Mouse (Mus musculus): Measurements from ENCODE around the gene Rps6kl1. TPM values are rescaled to one million over a fixed set of nuclear protein-coding genes. Genes with fewer than 3 reads are reported as not detected.

Gene Rps6kl1
- total RNA-seq, 2 experiments from 2014 or later: not detected

GRCm38 (mm10) chr12:85142803-85143202 is 8.3 kb downstream of the Rps6kl1 start:
- ATAC-seq (replicated peaks; ENCODE audit: poor library complexity, severe bottlenecking): peak; percentile 79

GRCm38 (mm10) chr12:85141096-85141495 is 10.0 kb downstream of the Rps6kl1 start:
- ATAC-seq (replicated peaks; ENCODE audit: poor library complexity, severe bottlenecking): no peak

- ATAC-seq (replicated peaks; ENCODE audit: poor library complexity, severe bottlenecking): no peak
These were observed 10.9 kb downstream of the Rps6kl1 start for GRCm38 (mm10) chr12:85140036-85140701.

- no peak for ATAC-seq (replicated peaks; ENCODE audit: poor library complexity, severe bottlenecking)
These were observed 14.4 kb downstream of the Rps6kl1 start for GRCm38 (mm10) chr12:85136627-85137026.

GRCm38 (mm10) chr12:85135513-85136470 is 15.3 kb downstream of the Rps6kl1 start:
- no peak for ATAC-seq (replicated peaks; ENCODE audit: poor library complexity, severe bottlenecking)

- no peak for ATAC-seq (replicated peaks; ENCODE audit: poor library complexity, severe bottlenecking)
These were observed 16.8 kb downstream of the Rps6kl1 start for GRCm38 (mm10) chr12:85134043-85134794.

- no peak for ATAC-seq (replicated peaks; ENCODE audit: poor library complexity, severe bottlenecking)
These were observed 19.7 kb downstream of the Rps6kl1 start for GRCm38 (mm10) chr12:85131361-85131760.

GRCm38 (mm10) chr12:85129426-85129978 is 21.6 kb downstream of the Rps6kl1 start:
- ATAC-seq (replicated peaks; ENCODE audit: poor library complexity, severe bottlenecking): peak; percentile 97

- ATAC-seq (replicated peaks; ENCODE audit: poor library complexity, severe bottlenecking): no peak
These were observed 24.0 kb downstream of the Rps6kl1 start for GRCm38 (mm10) chr12:85126986-85127603.

GRCm38 (mm10) chr12:85124751-85125150 is 26.3 kb downstream of the Rps6kl1 start:
- no peak for ATAC-seq (replicated peaks; ENCODE audit: poor library complexity, severe bottlenecking)

- peak; percentile 56 for ATAC-seq (replicated peaks; ENCODE audit: poor library complexity, severe bottlenecking)
These were observed 27.4 kb downstream of the Rps6kl1 start for GRCm38 (mm10) chr12:85123645-85124044.

- peak; percentile 94 for ATAC-seq (replicated peaks; ENCODE audit: poor library complexity, severe bottlenecking)
These were observed 27.9 kb downstream of the Rps6kl1 start for GRCm38 (mm10) chr12:85123108-85123530.

- ATAC-seq (replicated peaks; ENCODE audit: poor library complexity, severe bottlenecking): no peak
These were observed 29.1 kb downstream of the Rps6kl1 start for GRCm38 (mm10) chr12:85121806-85122459.

- no peak for ATAC-seq (replicated peaks; ENCODE audit: poor library complexity, severe bottlenecking)
These were observed 35.4 kb downstream of the Rps6kl1 start for GRCm38 (mm10) chr12:85115678-85116077.

- no peak for ATAC-seq (replicated peaks; ENCODE audit: poor library complexity, severe bottlenecking)
These were observed 37.1 kb downstream of the Rps6kl1 start for GRCm38 (mm10) chr12:85113917-85114316.

GRCm38 (mm10) chr12:85113337-85113736 is 37.7 kb downstream of the Rps6kl1 start:
- ATAC-seq (replicated peaks; ENCODE audit: poor library complexity, severe bottlenecking): no peak

GRCm38 (mm10) chr12:85112550-85113251 is 38.4 kb downstream of the Rps6kl1 start:
- no peak for ATAC-seq (replicated peaks; ENCODE audit: poor library complexity, severe bottlenecking)

GRCm38 (mm10) chr12:85110698-85111592 is 40.1 kb downstream of the Rps6kl1 start, which contains the start of the genes Prox2 and Dlst:
TSS of gene Prox2 (minus strand) at chr12:85110759.
TSS of gene Dlst (plus strand) at chr12:85110833.
- ATAC-seq (replicated peaks; ENCODE audit: poor library complexity, severe bottlenecking): peak; percentile 76
